Mouse (Mus musculus): Measurements from ENCODE around the gene Anks1b.

DNA sequence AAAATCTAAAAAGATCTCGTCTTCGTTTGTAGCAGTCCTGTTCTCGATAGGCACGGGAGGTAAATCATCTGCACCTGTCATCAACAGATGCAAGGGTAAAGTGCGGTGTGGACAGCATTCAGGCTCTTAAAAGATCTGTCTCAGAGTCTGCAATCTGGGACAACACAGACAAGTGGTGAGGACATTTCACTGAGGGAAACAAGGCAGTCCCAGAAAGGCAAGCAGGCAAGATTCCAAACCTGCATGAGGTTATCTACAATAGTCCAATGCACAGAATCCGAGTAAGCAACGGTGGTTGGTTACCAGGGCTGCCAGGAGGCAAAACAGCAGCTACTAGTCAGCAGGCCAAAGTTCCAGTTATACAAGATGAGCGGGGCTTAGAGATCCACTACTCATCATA is 912.4 kb downstream of the Anks1b start:
- TF ChIP-seq CTCF (conservative IDR thresholded peaks at IDR 0.05; ENCODE audit: insufficient read depth, insufficient read length, low read depth, low read length) (no peak), POLR2A (IDR thresholded peaks at IDR 0.05; ENCODE audit: low read depth, low read length) (no peak)

Data from kidney, adult 2 months (tissue).